Mouse (Mus musculus) R1 (cell line): ENCODE measurements around the gene Twist2.

Source experiments
- DNase-seq: peaks from one replicate; pipeline ENCODE4 v3.0.0-alpha.2; 2018; ENCODE audit warnings: low read depth, low spot score

Twist2 gene

GRCm38 (mm10) chr1:91873572-91874285, 72.5 kb downstream of the Twist2 start:
- no peak for DNase-seq

- DNase-seq: peak; percentile 56
Measured at GRCm38 (mm10) chr1:91874633-91875032, 73.4 kb downstream of the Twist2 start.

GRCm38 (mm10) chr1:91875042-91875720, 73.9 kb downstream of the Twist2 start:
- DNase-seq: no peak

GRCm38 (mm10) chr1:91878696-91879095, 77.4 kb downstream of the Twist2 start:
- no peak for DNase-seq

- no peak for DNase-seq
Measured at GRCm38 (mm10) chr1:91880156-91880555, 78.9 kb downstream of the Twist2 start.

- DNase-seq: no peak
Measured at GRCm38 (mm10) chr1:91880899-91881298, 79.6 kb downstream of the Twist2 start.

- no peak for DNase-seq
Measured at GRCm38 (mm10) chr1:91883115-91883514, 81.9 kb downstream of the Twist2 start.

- peak; percentile 70 for DNase-seq
Measured at GRCm38 (mm10) chr1:91893598-91893997, 92.3 kb downstream of the Twist2 start.

GRCm38 (mm10) chr1:91894286-91894685, 93.0 kb downstream of the Twist2 start:
- DNase-seq: no peak

GRCm38 (mm10) chr1:91897078-91897477, 95.8 kb downstream of the Twist2 start:
- no peak for DNase-seq
